Mouse (Mus musculus) gastrocnemius, adult 8-10 months (tissue): Measurements from ENCODE around the gene Paqr8. TPM values are rescaled to one million over a fixed set of nuclear protein-coding genes. Genes with fewer than 3 reads are reported as not detected.
A peak's percentile ranks its signal among the peaks of the same experiment; 100 is the strongest.

Source experiments
- DNase-seq, 2 experiments: peaks; one replicate each; pipeline ENCODE4 v3.0.0; 2022; ENCODE audit warnings: low spot score in 2 of 2
- total RNA-seq, 4 experiments: library from RNA; stranded (reverse); gene quantifications; 2 replicates each; pipeline ENCODE4 v1.2.4; 2022

Gene Paqr8
- under 1 TPM; 0.58 to 0.92 (median 0.79) TPM for total RNA-seq

DNA sequence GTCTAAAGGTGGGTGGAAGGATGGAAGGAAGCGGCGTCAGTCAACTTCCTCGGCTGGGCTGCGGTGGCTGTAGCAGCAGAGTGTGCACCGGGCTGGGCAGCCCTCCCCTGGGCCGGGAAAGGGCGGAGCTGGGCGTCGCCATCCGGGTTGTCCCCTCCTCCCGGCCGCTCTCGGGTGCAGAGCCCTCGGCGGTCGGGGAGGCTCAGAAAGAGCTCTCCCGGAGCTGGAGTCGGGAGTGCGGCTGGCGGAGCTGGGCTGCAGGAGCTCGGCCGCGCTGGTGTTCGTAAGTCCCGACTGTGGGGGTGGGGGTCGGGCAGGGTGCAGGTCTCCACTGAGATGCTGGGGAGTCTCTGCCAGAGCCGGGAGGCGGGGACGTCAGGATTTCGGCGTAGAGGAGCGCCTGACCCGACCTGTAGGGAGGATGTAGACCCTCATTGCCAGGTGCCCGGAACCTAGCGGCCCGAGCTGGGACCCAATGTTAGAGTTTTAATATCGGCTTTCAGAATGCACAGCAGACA lies at the start of gene Paqr8:
TSS of gene Paqr8 (plus strand) at position 203 of the 518 bp plus-strand sequence.
- DNase-seq = peak; percentile 61 to 66

- no peak for DNase-seq
These were observed 33.2 kb upstream of the Paqr8 start for GRCm38 (mm10) chr1:20856924-20857902.

DNA sequence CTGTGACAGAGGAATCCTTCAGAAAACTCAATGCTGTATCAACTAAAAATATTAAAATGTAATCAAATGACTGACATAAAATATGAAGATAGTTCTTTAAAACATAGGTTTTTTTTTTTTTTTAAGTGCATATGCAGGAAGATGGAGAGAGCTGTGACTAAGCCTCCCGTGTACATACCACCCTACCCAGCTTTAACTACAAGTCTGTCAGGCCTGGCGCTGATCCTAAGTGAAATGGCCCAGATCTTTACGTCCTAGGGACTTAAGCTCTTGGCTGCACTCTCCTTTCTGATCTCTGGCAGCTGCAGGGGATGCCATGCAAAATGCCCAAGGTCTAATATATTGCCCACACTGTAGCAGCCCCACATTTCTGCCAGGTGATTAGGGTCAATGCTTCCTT lies 29.6 kb upstream of the Paqr8 start:
- no peak for DNase-seq

DNA sequence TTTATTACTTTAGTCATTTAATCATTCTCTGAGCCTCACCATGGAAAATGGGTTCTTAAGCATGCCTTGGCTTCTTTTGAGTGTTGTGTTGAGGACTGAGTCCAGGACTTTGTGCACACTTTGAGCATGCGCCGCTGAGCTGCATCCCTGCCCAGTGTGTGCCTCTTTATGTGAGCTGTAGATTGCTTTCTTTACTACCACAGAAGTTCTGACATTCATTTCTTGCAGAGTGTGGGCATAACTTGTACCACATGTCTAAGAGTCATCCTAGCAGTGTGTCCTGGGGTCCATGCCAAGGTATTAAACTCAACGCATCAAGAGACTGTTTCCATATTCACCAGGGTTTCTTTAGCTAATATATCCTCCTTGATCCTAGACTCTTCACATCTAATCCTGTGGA lies 28.5 kb upstream of the Paqr8 start:
- DNase-seq = no peak

DNA sequence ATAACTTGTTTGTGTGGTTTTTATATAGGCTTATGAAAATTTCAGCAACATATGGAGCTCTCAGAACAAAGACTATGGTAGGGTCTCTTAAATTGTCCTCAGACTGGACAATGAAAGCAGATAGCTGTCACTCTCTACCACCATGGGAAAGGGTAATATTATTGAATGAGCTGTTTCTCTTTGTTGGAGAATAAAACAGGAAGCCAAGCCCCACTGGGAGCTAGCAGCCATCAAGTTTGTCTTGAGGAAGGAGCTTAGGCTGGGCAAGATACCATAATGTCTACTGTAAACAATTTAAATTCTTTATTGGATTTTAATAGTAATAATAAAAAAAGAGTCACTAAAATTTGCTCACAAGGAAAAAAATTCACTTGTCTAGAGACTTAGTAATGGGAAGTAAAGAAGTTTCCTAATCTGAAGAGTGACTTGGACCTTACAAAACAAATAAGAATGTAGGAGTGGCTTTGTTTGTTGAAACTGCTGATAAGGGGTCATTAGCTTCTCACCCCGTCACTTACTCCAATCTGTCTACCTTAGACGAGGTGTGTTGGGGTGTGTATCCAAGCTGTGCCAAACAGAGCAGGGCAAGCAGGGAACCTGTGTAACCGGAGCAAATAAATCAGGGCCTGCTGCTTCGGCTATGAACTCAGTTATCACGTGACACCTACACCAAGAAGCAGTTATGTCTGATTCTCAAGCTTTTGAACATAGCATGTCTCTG lies 26.8 kb upstream of the Paqr8 start:
- no peak for DNase-seq

GRCm38 (mm10) chr1:20867241-20867902 lies 23.0 kb upstream of the Paqr8 start:
- no peak for DNase-seq

- DNase-seq = no peak
These were observed 22.4 kb upstream of the Paqr8 start for GRCm38 (mm10) chr1:20868036-20868435.

DNA sequence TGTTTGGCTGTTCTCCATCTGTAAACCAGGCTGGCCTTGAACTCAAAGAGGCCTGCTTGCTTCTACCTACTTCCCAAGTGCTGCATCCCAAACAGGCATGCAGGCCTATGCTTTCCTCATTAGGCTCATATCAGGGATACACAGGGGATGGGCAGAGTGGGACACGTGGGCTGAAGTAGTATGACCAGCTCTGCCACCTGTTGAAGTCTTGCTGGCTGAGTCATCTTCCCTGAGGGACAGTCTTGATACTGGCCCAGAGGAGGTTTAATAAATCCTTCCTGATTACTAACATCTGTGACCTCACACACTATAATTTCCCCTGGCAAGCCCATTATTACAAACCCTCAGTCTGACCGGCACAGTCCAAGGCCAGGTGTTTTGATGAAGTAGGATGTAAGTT lies 19.5 kb upstream of the Paqr8 start:
- no peak for DNase-seq

GRCm38 (mm10) chr1:20872496-20872895 lies 17.9 kb upstream of the Paqr8 start:
- no peak for DNase-seq

DNA sequence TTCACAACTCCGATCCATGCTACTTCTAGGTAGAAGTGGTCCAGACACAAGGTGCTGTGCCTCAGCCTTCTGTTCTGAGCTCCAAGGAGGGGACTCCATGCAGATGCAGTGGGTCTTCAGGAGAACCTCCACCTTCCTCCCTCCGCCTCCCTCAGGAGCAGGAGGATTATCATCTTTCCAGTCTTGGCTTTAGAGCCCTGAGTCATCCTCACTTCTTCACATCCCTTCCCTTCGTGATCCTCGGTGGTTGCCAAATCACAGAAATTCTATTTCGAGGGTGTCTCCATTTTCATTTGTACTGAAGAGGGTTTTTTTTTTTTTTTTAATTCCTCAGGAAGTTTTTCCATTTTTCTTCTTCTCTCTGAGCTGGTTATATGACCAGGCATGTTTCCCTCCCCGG lies 16.3 kb upstream of the Paqr8 start:
- DNase-seq = no peak

DNA sequence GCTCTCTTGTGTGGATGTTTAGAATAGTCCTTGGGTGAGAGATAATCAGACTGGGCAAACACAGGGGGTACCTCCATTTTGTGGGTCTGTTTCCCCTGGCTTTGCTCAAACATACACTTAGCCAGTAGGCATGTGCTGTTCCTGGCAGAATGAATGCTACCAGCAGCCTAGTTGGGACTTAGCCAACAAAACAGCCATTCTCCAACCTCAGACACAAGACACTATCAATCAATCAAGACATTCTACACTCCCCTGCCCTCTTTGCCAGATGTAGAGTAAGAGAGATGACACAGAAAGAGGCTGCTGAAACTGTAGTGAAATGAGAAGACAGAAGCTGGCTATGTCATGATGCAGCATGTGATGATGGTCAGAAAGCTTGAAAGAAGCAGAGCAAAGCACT lies 13.1 kb upstream of the Paqr8 start:
- DNase-seq = no peak

GRCm38 (mm10) chr1:20879361-20879760 lies 11.0 kb upstream of the Paqr8 start:
- no peak for DNase-seq

- no peak for DNase-seq
These were observed 7.3 kb upstream of the Paqr8 start for GRCm38 (mm10) chr1:20883079-20883478.

GRCm38 (mm10) chr1:20889677-20890403 lies 566 bp upstream of the Paqr8 start:
- DNase-seq = no peak

GRCm38 (mm10) chr1:20890941-20891399 lies 564 bp downstream of the Paqr8 start:
- DNase-seq = peak in 1 of 2 experiments; percentile 10

GRCm38 (mm10) chr1:20893059-20893458 lies 2.7 kb downstream of the Paqr8 start:
- no peak for DNase-seq

GRCm38 (mm10) chr1:20898391-20898790 lies 8.0 kb downstream of the Paqr8 start:
- no peak for DNase-seq

DNA sequence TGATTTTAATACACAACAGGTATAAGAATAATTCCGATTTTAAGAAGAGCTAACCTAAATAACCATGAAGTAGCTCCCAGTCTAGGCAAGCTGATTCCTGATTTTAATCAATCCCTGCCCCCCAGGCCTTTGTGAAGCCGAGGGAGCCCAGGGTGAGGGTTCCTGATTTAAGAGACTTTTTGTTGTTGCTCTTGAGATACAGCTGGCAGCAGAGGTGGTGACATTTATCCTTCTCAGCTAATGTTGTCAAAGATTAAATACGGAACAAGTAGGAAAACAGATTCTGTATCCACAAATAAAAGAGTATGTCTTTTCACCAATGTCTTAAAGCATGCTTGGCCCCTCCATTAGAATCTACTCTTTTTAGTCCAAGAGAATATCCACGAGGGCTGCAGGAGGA lies 9.9 kb downstream of the Paqr8 start:
- DNase-seq = no peak

DNA sequence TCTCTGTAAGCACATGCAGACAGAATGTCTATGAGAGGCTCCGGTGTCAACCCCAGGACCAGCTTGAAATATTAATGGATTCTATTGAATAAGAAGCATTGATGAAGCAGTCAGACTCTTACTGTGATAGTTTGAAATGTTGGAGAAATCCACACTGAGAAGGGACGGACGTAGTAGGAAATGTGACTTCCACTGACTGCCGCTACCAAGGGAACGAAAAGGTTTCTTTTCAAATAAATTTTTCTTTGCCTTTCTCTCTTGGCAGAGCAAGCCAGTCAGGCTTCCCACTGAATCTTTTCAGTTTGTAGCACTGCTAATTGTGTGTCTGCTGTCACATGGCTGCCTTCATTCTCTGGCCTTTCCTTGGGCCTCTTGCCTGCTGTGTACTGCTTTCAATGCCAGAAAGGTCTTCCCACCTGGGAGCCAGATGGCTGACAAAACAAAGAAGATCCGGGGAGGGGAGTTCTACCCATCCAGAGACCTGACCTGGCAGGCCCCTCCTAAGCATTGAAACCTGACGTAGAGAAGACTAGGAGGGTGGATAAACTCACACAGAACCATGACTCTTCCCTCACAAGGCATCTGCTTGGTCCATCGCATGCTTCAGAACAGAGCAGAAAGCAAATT lies 15.2 kb downstream of the Paqr8 start:
- no peak for DNase-seq

- DNase-seq = no peak
These were observed 15.7 kb downstream of the Paqr8 start for GRCm38 (mm10) chr1:20906128-20906515.
